Mouse (Mus musculus) CH12.LX (cell line): Measurements from ENCODE around the gene Vtn. TPM values are rescaled to one million over a fixed set of nuclear protein-coding genes. Genes with fewer than 3 reads are reported as not detected.

Experiments used
- DNase-seq: peaks from one replicate; pipeline ENCODE4 v3.0.0-alpha.2; 2013; ENCODE audit errors: extremely low read depth
- H3K27ac ChIP-seq: 2 replicates; pipeline ENCODE4 v1.5.1; 2012; ENCODE audit warnings: low read depth, mild to moderate bottlenecking, control low read depth, moderate library complexity; ENCODE audit not compliant: insufficient read depth
- H3K27me3 ChIP-seq: replicated peaks from 2 replicates; pipeline ENCODE3; 2012; ENCODE audit warnings: inconsistent platforms
- H3K36me3 ChIP-seq, 2 experiments: replicated peaks in 1 of 2; 2 replicates each; pipeline versions ENCODE3 to v1.6.1; 2012; ENCODE audit warnings: inconsistent platforms in 1 of 2, low read length in 1 of 2, mild to moderate bottlenecking in 1 of 2, mixed read lengths in 1 of 2, moderate library complexity in 1 of 2; ENCODE audit not compliant: control insufficient read depth in 1 of 2, insufficient read depth in 1 of 2
- H3K4me1 ChIP-seq, 2 experiments: 2 replicates each; pipeline ENCODE4 v1.6.1; 2012; ENCODE audit warnings: inconsistent platforms in 1 of 2, moderate library complexity in 1 of 2; ENCODE audit not compliant: insufficient read depth in 2 of 2, control insufficient read depth in 1 of 2
- H3K4me2 ChIP-seq: 2 replicates; pipeline ENCODE4 v1.6.1; 2012; ENCODE audit warnings: low read depth, mild to moderate bottlenecking, control low read depth; ENCODE audit not compliant: poor library complexity, insufficient read depth, severe bottlenecking
- H3K4me3 ChIP-seq, 3 experiments: fragments of 150-350 bp in 1 of 3; sonication (generic) in 1 of 3; replicated peaks in 1 of 3; 2 replicates each; pipeline versions ENCODE3 to v1.5.1; 2011 to 2012; ENCODE audit warnings: low read depth in 2 of 3, low read length in 2 of 3, mild to moderate bottlenecking in 2 of 3, moderate library complexity in 2 of 3, control low read depth in 1 of 3, improper control_type of control experiment in 1 of 3, inconsistent platforms in 1 of 3, mixed read lengths in 1 of 3; ENCODE audit not compliant: poor library complexity in 1 of 3
- H3K79me2 ChIP-seq: replicated peaks from 2 replicates; pipeline ENCODE4 v1.6.1; 2012; ENCODE audit warnings: mild to moderate bottlenecking, moderate library complexity; ENCODE audit not compliant: control insufficient read depth, poor library complexity, insufficient read depth, severe bottlenecking; ENCODE audit errors: extremely low read depth
- H3K9ac ChIP-seq: 2 replicates; pipeline ENCODE4 v1.6.1; 2012; ENCODE audit warnings: low read depth, mild to moderate bottlenecking, control low read depth, moderate library complexity; ENCODE audit not compliant: insufficient read depth
- H3K9me3 ChIP-seq: replicated peaks from 2 replicates; pipeline ENCODE3; 2012; ENCODE audit warnings: low read length, inconsistent platforms, mixed read lengths
- CHD1 ChIP-seq: IDR thresholded peaks from 2 replicates; pipeline ENCODE4 v1.6.1; 2012; ENCODE audit warnings: low read depth, low read length, improper control_type of control experiment, inconsistent platforms
- CTCF ChIP-seq, 2 experiments: IDR thresholded peaks in 1 of 2; conservative IDR thresholded peaks in 1 of 2; 2 replicates each; pipeline ENCODE4 v1.5.1; 2011 to 2012; ENCODE audit warnings: low read depth in 2 of 2, low read length in 2 of 2, improper control_type of control experiment in 1 of 2, inconsistent platforms in 1 of 2, mild to moderate bottlenecking in 1 of 2, moderate library complexity in 1 of 2
- ELF1 ChIP-seq: IDR thresholded peaks from 2 replicates; pipeline ENCODE4 v1.6.1; 2014; ENCODE audit warnings: low read depth, mild to moderate bottlenecking, inconsistent platforms, low read length, improper control_type of control experiment
- GABPA ChIP-seq: IDR thresholded peaks from 2 replicates; pipeline ENCODE4 v1.6.1; 2012; ENCODE audit warnings: low read depth, low read length, improper control_type of control experiment, inconsistent platforms; ENCODE audit not compliant: insufficient replicate concordance
- IRF4 ChIP-seq: IDR thresholded peaks from 2 replicates; pipeline ENCODE4 v1.6.1; 2014; ENCODE audit warnings: low read depth, mild to moderate bottlenecking, inconsistent platforms, low read length, improper control_type of control experiment
- JUND ChIP-seq: conservative IDR thresholded peaks from 2 replicates; pipeline ENCODE4 v1.6.1; 2011; ENCODE audit warnings: low read depth, low read length, improper control_type of control experiment
- KAT2A ChIP-seq: IDR thresholded peaks from 2 replicates; pipeline ENCODE4 v1.6.1; 2012; ENCODE audit warnings: low read length, improper control_type of control experiment, inconsistent platforms; ENCODE audit not compliant: insufficient replicate concordance
- MAX ChIP-seq: IDR thresholded peaks from 2 replicates; pipeline ENCODE4 v1.6.1; 2011; ENCODE audit warnings: low read length, improper control_type of control experiment
- MAZ ChIP-seq: IDR thresholded peaks from 2 replicates; pipeline ENCODE4 v1.6.1; 2012; ENCODE audit warnings: low read depth, mild to moderate bottlenecking, inconsistent platforms, low read length, improper control_type of control experiment, moderate library complexity
- MEF2A ChIP-seq: IDR thresholded peaks from 2 replicates; pipeline ENCODE4 v1.6.1; 2014; ENCODE audit warnings: low read depth, mild to moderate bottlenecking, inconsistent platforms, low read length, improper control_type of control experiment, borderline replicate concordance
- NELFE ChIP-seq: IDR thresholded peaks from 2 replicates; pipeline ENCODE4 v1.6.1; 2011; ENCODE audit warnings: low read depth, low read length, improper control_type of control experiment
- NRF1 ChIP-seq: IDR thresholded peaks from 2 replicates; pipeline ENCODE4 v1.6.1; 2014; ENCODE audit warnings: low read depth, mild to moderate bottlenecking, inconsistent platforms, low read length, improper control_type of control experiment, moderate library complexity
- PAX5 ChIP-seq: IDR thresholded peaks from 2 replicates; pipeline ENCODE4 v1.6.1; 2012; ENCODE audit warnings: low read length, inconsistent platforms, mixed read lengths
- POLR2A ChIP-seq: IDR thresholded peaks from 2 replicates; pipeline ENCODE4 v1.6.1; 2011; ENCODE audit warnings: low read depth, mild to moderate bottlenecking, improper control_type of control experiment, low read length
- POLR2AphosphoS2 ChIP-seq: IDR thresholded peaks from 2 replicates; pipeline ENCODE4 v1.6.1; 2011; ENCODE audit warnings: low read depth, low read length, improper control_type of control experiment
- RAD21 ChIP-seq: IDR thresholded peaks from 2 replicates; pipeline ENCODE4 v1.6.1; 2011; ENCODE audit warnings: low read depth, mild to moderate bottlenecking, low read length, improper control_type of control experiment, moderate library complexity
- RCOR1 ChIP-seq: conservative IDR thresholded peaks from 2 replicates; pipeline ENCODE4 v1.6.1; 2012; ENCODE audit warnings: low read depth, mild to moderate bottlenecking, inconsistent platforms, low read length, improper control_type of control experiment
- SIN3A ChIP-seq: IDR thresholded peaks from 2 replicates; pipeline ENCODE4 v1.6.1; 2012; ENCODE audit warnings: low read length, improper control_type of control experiment, inconsistent platforms
- TCF12 ChIP-seq: IDR thresholded peaks from 2 replicates; pipeline ENCODE4 v1.6.1; 2014; ENCODE audit warnings: low read depth, mild to moderate bottlenecking, inconsistent platforms, low read length, improper control_type of control experiment
- UBTF ChIP-seq: IDR thresholded peaks from 2 replicates; pipeline ENCODE4 v1.6.1; 2012; ENCODE audit warnings: low read depth, mild to moderate bottlenecking, inconsistent platforms, low read length, improper control_type of control experiment, moderate library complexity
- USF1 ChIP-seq: IDR thresholded peaks from 2 replicates; pipeline ENCODE4 v1.6.1; 2014; ENCODE audit warnings: low read depth, mild to moderate bottlenecking, inconsistent platforms, low read length, improper control_type of control experiment
- USF2 ChIP-seq: conservative IDR thresholded peaks from 2 replicates; pipeline ENCODE4 v1.6.1; 2011; ENCODE audit warnings: low read depth, low read length, improper control_type of control experiment
- ZNF384 ChIP-seq: IDR thresholded peaks from 2 replicates; pipeline ENCODE4 v1.6.1; 2012; ENCODE audit warnings: low read depth, low read length, improper control_type of control experiment, inconsistent platforms
- dilution Hi-C: fragments of 300-500 bp; cut with MboI; formaldehyde crosslinking; loops from 2 replicates; pipeline ENCODE4 v1.14.3; 2020; ENCODE audit warnings: low sequenced_read_pairs; ENCODE audit not compliant: extremely low pct_unique_long_range_greater_than_20kb, extremely low pct_ligation_motif_present
- in situ Hi-C: fragments of 300-500 bp; cut with MboI; formaldehyde crosslinking; loops from 3 replicates; pipeline ENCODE4 v1.14.3; 2019; ENCODE audit warnings: low sequenced_read_pairs, low pct_ligation_motif_present, low pct_unique_long_range_greater_than_20kb, mixed read lengths
- polyA plus RNA-seq: library from polyadenylated mRNA; unstranded; fragments of >175 nt; gene quantifications from 2 replicates; pipeline ENCODE4 v1.2.1, GENCODE M21; 2012; ENCODE audit warnings: low read depth; ENCODE audit not compliant: insufficient read length
- total RNA-seq, 2 experiments: library from RNA; depleted of rRNA; stranded (reverse); fragments of 300-350 nt in 1 of 2; fragments of >200 nt in 1 of 2; gene quantifications; 2 replicates each; pipeline ENCODE4 v1.2.3; 2012 to 2014

The Vtn gene
- total and polyA plus RNA-seq, 3 experiments, result not detected

- no peaks in the 10 kb centered on the region for H3K9me3 ChIP-seq
- no peak within 1 kb of the TSS for H3K4me3 ChIP-seq
- dilution Hi-C loops, result no loop called here
- H3K4me1 ChIP-seq, result peaks cover 0 to 3% of the 10 kb centered on the region in 2 experiments; a peak in 1 of 4 replicates
- peaks cover 25 to 53% of the 10 kb centered on the region in 2 experiments for H3K36me3 ChIP-seq
- no peak for DNase-seq
- in situ Hi-C loops, result no loop called here
- H3K79me2 ChIP-seq, result no peaks in the 10 kb centered on the region
- H3K9ac ChIP-seq, result no peak within 1 kb of the TSS
- TF ChIP-seq NELFE (no peak), MAX (no peak), POLR2A (no peak), ZNF384 (no peak)
- H3K27ac ChIP-seq, result no peak within 1 kb of the TSS
- no peak within 1 kb of the TSS for H3K4me2 ChIP-seq
- H3K27me3 ChIP-seq, result peaks cover 16% of the 10 kb centered on the region
These were observed 4.2 kb downstream of the Vtn start, which contains the start of gene Sebox for GRCm38 (mm10) chr11:78502909-78503650. Gene Sebox, plus strand, starts transcription at chr11:78503447.

DNA sequence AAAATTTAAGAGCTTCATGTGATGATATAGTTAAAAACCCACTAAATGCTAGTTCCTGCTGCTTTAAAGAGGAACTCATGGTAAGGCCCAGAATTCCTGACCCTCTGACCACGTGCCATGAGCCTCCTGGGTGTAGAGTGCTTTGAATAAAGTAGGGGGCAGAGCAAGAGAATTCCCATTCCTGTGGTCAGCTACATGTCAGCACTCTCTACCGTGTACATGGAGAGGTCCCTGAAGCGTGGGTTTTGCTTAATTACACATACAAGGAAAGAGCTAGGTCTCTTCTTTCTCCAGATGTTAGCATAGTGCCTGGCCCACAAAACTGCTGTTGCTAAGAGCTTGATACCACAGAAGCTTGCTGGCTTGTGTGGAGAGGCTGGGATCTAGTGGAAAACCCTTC is 6.5 kb downstream of the Vtn start:
- Histone ChIP-seq H3K4me1 (no peaks in the 10 kb centered on the region; a peak in 1 of 4 replicates), H3K27me3 (peaks cover 3% of the 10 kb centered on the region), H3K4me3 (no peak overlapping the region), H3K79me2 (no peaks in the 10 kb centered on the region), H3K36me3 (peaks cover 41 to 73% of the 10 kb centered on the region in 2 experiments), H3K27ac (no peak overlapping the region), H3K9ac (no peak overlapping the region), H3K4me2 (no peak overlapping the region), H3K9me3 (no peaks in the 10 kb centered on the region)
- TF ChIP-seq MEF2A, result no peak
- no peak for TF ChIP-seq UBTF
- no peak for TF ChIP-seq NRF1
- 0 out of 2 replicates have a peak, but pooled peaks have one; percentile 7 for TF ChIP-seq POLR2A
- TF ChIP-seq POLR2AphosphoS2, result 0 out of 2 replicates have a peak, but pooled peaks have one; percentile 18
- no peak for TF ChIP-seq RCOR1
- no peak for TF ChIP-seq TCF12
- in situ Hi-C loops (no loop called here), dilution Hi-C loops (no loop called here)
- DNase-seq, result no peak

GRCm38 (mm10) chr11:78509148-78509547 is 10.3 kb downstream of the Vtn start:
- Histone ChIP-seq H3K27ac (no peak overlapping the region), H3K9ac (no peak overlapping the region), H3K4me1 (peaks cover 0 to 21% of the 10 kb centered on the region in 2 experiments; a peak in 2 of 4 replicates), H3K9me3 (no peaks in the 10 kb centered on the region), H3K79me2 (peaks cover 25% of the 10 kb centered on the region), H3K27me3 (no peaks in the 10 kb centered on the region), H3K4me2 (no peak overlapping the region), H3K4me3 (no peak overlapping the region), H3K36me3 (peaks cover 41 to 65% of the 10 kb centered on the region in 2 experiments)
- in situ Hi-C loops (no loop called here), dilution Hi-C loops (no loop called here)
- DNase-seq, result peak; percentile 69
- no peak for TF ChIP-seq KAT2A
- no peak for TF ChIP-seq JUND
- no peak for TF ChIP-seq RCOR1
- TF ChIP-seq SIN3A, result no peak
- no peak for TF ChIP-seq IRF4
- no peak for TF ChIP-seq MAZ
- TF ChIP-seq TCF12, result no peak
- TF ChIP-seq UBTF, result no peak
- no peak for TF ChIP-seq ELF1
- TF ChIP-seq POLR2A, result no peak
- TF ChIP-seq NRF1, result no peak
- TF ChIP-seq PAX5, result no peak
- peak; percentile 42 to 72; a peak in 3 of 4 replicates for TF ChIP-seq CTCF (conservative IDR thresholded peaks at IDR 0.05 in 1 of 2, IDR thresholded peaks at IDR 0.05 in 1 of 2; ENCODE audit: low read depth in 2 of 2, low read length in 2 of 2)
- no peak for TF ChIP-seq POLR2AphosphoS2
- TF ChIP-seq MEF2A, result no peak
- TF ChIP-seq CHD1, result no peak
- TF ChIP-seq RAD21, result peak; percentile 46
- no peak for TF ChIP-seq USF1
- no peak for TF ChIP-seq GABPA
- peak; percentile 92 for TF ChIP-seq ZNF384
- TF ChIP-seq USF2, result no peak
